Mouse (Mus musculus) CH12.LX (cell line): Measurements from ENCODE around the gene Ablim2. TPM values are rescaled to one million over a fixed set of nuclear protein-coding genes. Genes with fewer than 3 reads are reported as not detected.

Experiments used
- DNase-seq: peaks from one replicate; pipeline ENCODE4 v3.0.0-alpha.2; 2013; ENCODE audit errors: extremely low read depth
- H3K27ac ChIP-seq: 2 replicates; pipeline ENCODE4 v1.5.1; 2012; ENCODE audit warnings: low read depth, mild to moderate bottlenecking, control low read depth, moderate library complexity; ENCODE audit not compliant: insufficient read depth
- H3K27me3 ChIP-seq: replicated peaks from 2 replicates; pipeline ENCODE3; 2012; ENCODE audit warnings: inconsistent platforms
- H3K36me3 ChIP-seq, 2 experiments: replicated peaks in 1 of 2; 2 replicates each; pipeline versions ENCODE3 to v1.6.1; 2012; ENCODE audit warnings: inconsistent platforms in 1 of 2, low read length in 1 of 2, mild to moderate bottlenecking in 1 of 2, mixed read lengths in 1 of 2, moderate library complexity in 1 of 2; ENCODE audit not compliant: control insufficient read depth in 1 of 2, insufficient read depth in 1 of 2
- H3K4me1 ChIP-seq, 2 experiments: 2 replicates each; pipeline ENCODE4 v1.6.1; 2012; ENCODE audit warnings: inconsistent platforms in 1 of 2, moderate library complexity in 1 of 2; ENCODE audit not compliant: insufficient read depth in 2 of 2, control insufficient read depth in 1 of 2
- H3K4me2 ChIP-seq: 2 replicates; pipeline ENCODE4 v1.6.1; 2012; ENCODE audit warnings: low read depth, mild to moderate bottlenecking, control low read depth; ENCODE audit not compliant: poor library complexity, insufficient read depth, severe bottlenecking
- H3K4me3 ChIP-seq, 3 experiments: fragments of 150-350 bp in 1 of 3; sonication (generic) in 1 of 3; replicated peaks in 1 of 3; 2 replicates each; pipeline versions ENCODE3 to v1.5.1; 2011 to 2012; ENCODE audit warnings: low read depth in 2 of 3, low read length in 2 of 3, mild to moderate bottlenecking in 2 of 3, moderate library complexity in 2 of 3, control low read depth in 1 of 3, improper control_type of control experiment in 1 of 3, inconsistent platforms in 1 of 3, mixed read lengths in 1 of 3; ENCODE audit not compliant: poor library complexity in 1 of 3
- H3K79me2 ChIP-seq: replicated peaks from 2 replicates; pipeline ENCODE4 v1.6.1; 2012; ENCODE audit warnings: mild to moderate bottlenecking, moderate library complexity; ENCODE audit not compliant: control insufficient read depth, poor library complexity, insufficient read depth, severe bottlenecking; ENCODE audit errors: extremely low read depth
- H3K9ac ChIP-seq: 2 replicates; pipeline ENCODE4 v1.6.1; 2012; ENCODE audit warnings: low read depth, mild to moderate bottlenecking, control low read depth, moderate library complexity; ENCODE audit not compliant: insufficient read depth
- H3K9me3 ChIP-seq: replicated peaks from 2 replicates; pipeline ENCODE3; 2012; ENCODE audit warnings: low read length, inconsistent platforms, mixed read lengths
- BHLHE40 ChIP-seq: IDR thresholded peaks from 2 replicates; pipeline ENCODE4 v1.6.1; 2011; ENCODE audit warnings: mild to moderate bottlenecking, low read depth, low read length, improper control_type of control experiment
- CHD2 ChIP-seq: IDR thresholded peaks from 2 replicates; pipeline ENCODE4 v1.6.1; 2011; ENCODE audit warnings: low read length, improper control_type of control experiment
- CTCF ChIP-seq, 2 experiments: IDR thresholded peaks in 1 of 2; conservative IDR thresholded peaks in 1 of 2; 2 replicates each; pipeline ENCODE4 v1.5.1; 2011 to 2012; ENCODE audit warnings: low read depth in 2 of 2, low read length in 2 of 2, improper control_type of control experiment in 1 of 2, inconsistent platforms in 1 of 2, mild to moderate bottlenecking in 1 of 2, moderate library complexity in 1 of 2
- ELF1 ChIP-seq: IDR thresholded peaks from 2 replicates; pipeline ENCODE4 v1.6.1; 2014; ENCODE audit warnings: low read depth, mild to moderate bottlenecking, inconsistent platforms, low read length, improper control_type of control experiment
- ETS1 ChIP-seq: conservative IDR thresholded peaks from 2 replicates; pipeline ENCODE4 v1.6.1; 2012; ENCODE audit warnings: low read depth, mild to moderate bottlenecking, inconsistent platforms, low read length, improper control_type of control experiment, moderate library complexity
- GABPA ChIP-seq: IDR thresholded peaks from 2 replicates; pipeline ENCODE4 v1.6.1; 2012; ENCODE audit warnings: low read depth, low read length, improper control_type of control experiment, inconsistent platforms; ENCODE audit not compliant: insufficient replicate concordance
- HCFC1 ChIP-seq: IDR thresholded peaks from 2 replicates; pipeline ENCODE4 v1.6.1; 2012; ENCODE audit warnings: low read depth, mild to moderate bottlenecking, inconsistent platforms, low read length, improper control_type of control experiment
- JUN ChIP-seq: IDR thresholded peaks from 2 replicates; pipeline ENCODE4 v1.6.1; 2011; ENCODE audit warnings: low read depth, mild to moderate bottlenecking, low read length, improper control_type of control experiment, moderate library complexity; ENCODE audit not compliant: insufficient read depth
- KAT2A ChIP-seq: IDR thresholded peaks from 2 replicates; pipeline ENCODE4 v1.6.1; 2012; ENCODE audit warnings: low read length, improper control_type of control experiment, inconsistent platforms; ENCODE audit not compliant: insufficient replicate concordance
- MAZ ChIP-seq: IDR thresholded peaks from 2 replicates; pipeline ENCODE4 v1.6.1; 2012; ENCODE audit warnings: low read depth, mild to moderate bottlenecking, inconsistent platforms, low read length, improper control_type of control experiment, moderate library complexity
- MXI1 ChIP-seq: IDR thresholded peaks from 2 replicates; pipeline ENCODE4 v1.6.1; 2011; ENCODE audit warnings: mild to moderate bottlenecking, low read depth, low read length, improper control_type of control experiment
- MYC ChIP-seq: IDR thresholded peaks from 2 replicates; pipeline ENCODE4 v1.6.1; 2011; ENCODE audit warnings: low read depth, mild to moderate bottlenecking, improper control_type of control experiment, low read length
- NRF1 ChIP-seq: IDR thresholded peaks from 2 replicates; pipeline ENCODE4 v1.6.1; 2014; ENCODE audit warnings: low read depth, mild to moderate bottlenecking, inconsistent platforms, low read length, improper control_type of control experiment, moderate library complexity
- PAX5 ChIP-seq: IDR thresholded peaks from 2 replicates; pipeline ENCODE4 v1.6.1; 2012; ENCODE audit warnings: low read length, inconsistent platforms, mixed read lengths
- POLR2A ChIP-seq: IDR thresholded peaks from 2 replicates; pipeline ENCODE4 v1.6.1; 2011; ENCODE audit warnings: low read depth, mild to moderate bottlenecking, improper control_type of control experiment, low read length
- POLR2AphosphoS2 ChIP-seq: IDR thresholded peaks from 2 replicates; pipeline ENCODE4 v1.6.1; 2011; ENCODE audit warnings: low read depth, low read length, improper control_type of control experiment
- TBP ChIP-seq: conservative IDR thresholded peaks from 2 replicates; pipeline ENCODE4 v1.6.1; 2011; ENCODE audit warnings: low read depth, low read length, improper control_type of control experiment
- TCF12 ChIP-seq: IDR thresholded peaks from 2 replicates; pipeline ENCODE4 v1.6.1; 2014; ENCODE audit warnings: low read depth, mild to moderate bottlenecking, inconsistent platforms, low read length, improper control_type of control experiment
- USF1 ChIP-seq: IDR thresholded peaks from 2 replicates; pipeline ENCODE4 v1.6.1; 2014; ENCODE audit warnings: low read depth, mild to moderate bottlenecking, inconsistent platforms, low read length, improper control_type of control experiment
- ZC3H11A ChIP-seq: IDR thresholded peaks from 2 replicates; pipeline ENCODE4 v1.6.1; 2012; ENCODE audit warnings: low read depth, mild to moderate bottlenecking, inconsistent platforms, low read length, improper control_type of control experiment
- ZKSCAN1 ChIP-seq: IDR thresholded peaks from 2 replicates; pipeline ENCODE4 v1.6.1; 2012; ENCODE audit warnings: low read depth, inconsistent platforms, low read length, improper control_type of control experiment, borderline replicate concordance
- ZNF384 ChIP-seq: IDR thresholded peaks from 2 replicates; pipeline ENCODE4 v1.6.1; 2012; ENCODE audit warnings: low read depth, low read length, improper control_type of control experiment, inconsistent platforms
- dilution Hi-C: fragments of 300-500 bp; cut with MboI; formaldehyde crosslinking; loops from 2 replicates; pipeline ENCODE4 v1.14.3; 2020; ENCODE audit warnings: low sequenced_read_pairs; ENCODE audit not compliant: extremely low pct_unique_long_range_greater_than_20kb, extremely low pct_ligation_motif_present
- in situ Hi-C: fragments of 300-500 bp; cut with MboI; formaldehyde crosslinking; loops from 3 replicates; pipeline ENCODE4 v1.14.3; 2019; ENCODE audit warnings: low sequenced_read_pairs, low pct_ligation_motif_present, low pct_unique_long_range_greater_than_20kb, mixed read lengths
- polyA plus RNA-seq: library from polyadenylated mRNA; unstranded; fragments of >175 nt; gene quantifications from 2 replicates; pipeline ENCODE4 v1.2.1, GENCODE M21; 2012; ENCODE audit warnings: low read depth; ENCODE audit not compliant: insufficient read length
- total RNA-seq, 2 experiments: library from RNA; depleted of rRNA; stranded (reverse); fragments of 300-350 nt in 1 of 2; fragments of >200 nt in 1 of 2; gene quantifications; 2 replicates each; pipeline ENCODE4 v1.2.3; 2012 to 2014

Ablim2 gene
- total and polyA plus RNA-seq, 3 experiments: 4.4 to 12.2 (median 11.0) TPM

DNA sequence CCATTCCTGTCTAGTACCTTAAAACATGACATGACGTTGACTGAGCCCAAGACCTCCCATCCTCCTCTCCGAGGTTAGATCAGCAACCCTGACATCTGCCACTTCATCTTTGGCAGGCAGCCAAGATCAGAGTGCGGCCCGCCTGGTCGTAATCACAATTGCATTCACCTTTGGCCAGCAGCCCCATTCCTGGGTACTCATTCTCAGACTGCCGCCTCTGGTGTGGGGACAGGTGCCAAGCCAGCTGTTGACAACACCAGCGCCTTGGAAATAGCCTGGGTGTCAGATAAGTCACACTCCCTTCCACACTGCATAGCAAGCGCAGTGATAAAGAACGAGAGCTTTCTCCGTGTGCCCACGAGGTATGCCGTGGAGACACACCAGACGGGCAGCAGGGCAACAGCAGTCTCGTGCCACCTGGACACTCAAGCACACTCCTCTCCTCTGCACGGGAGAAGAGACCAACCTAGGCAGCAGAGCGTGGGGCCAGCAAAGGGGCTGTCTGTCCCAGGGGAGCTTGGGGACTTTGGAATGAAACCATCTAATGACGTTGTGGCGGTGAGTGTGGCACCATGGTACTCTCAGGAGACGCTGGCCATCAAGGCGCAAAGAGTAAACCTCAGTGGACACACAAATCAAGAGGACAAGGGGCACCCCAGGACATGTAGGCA, 20.3 kb upstream of the Ablim2 start:
- no peak for DNase-seq
- Histone ChIP-seq H3K79me2 (no peaks in the 10 kb centered on the region), H3K4me3 (no peak overlapping the region), H3K27me3 (peaks cover 9% of the 10 kb centered on the region), H3K9me3 (no peaks in the 10 kb centered on the region), H3K4me2 (peak overlapping the region; percentile 43), H3K27ac (no peak overlapping the region), H3K4me1 (peaks cover 15 to 35% of the 10 kb centered on the region in 2 experiments), H3K9ac (no peak overlapping the region), H3K36me3 (no peaks in the 10 kb centered on the region)
- in situ Hi-C loops (loop anchor here (10.0 kb wide), 1 partner anchor 127 kb away; no protein-coding TSS in a partner anchor), dilution Hi-C loops (no loop called here)
- TF ChIP-seq CHD2 (no peak), TCF12 (no peak), ETS1 (peak; percentile 51), KAT2A (0 out of 2 replicates have a peak, but pooled peaks have one; percentile 54), NRF1 (no peak), BHLHE40 (peak; percentile 93)

DNA sequence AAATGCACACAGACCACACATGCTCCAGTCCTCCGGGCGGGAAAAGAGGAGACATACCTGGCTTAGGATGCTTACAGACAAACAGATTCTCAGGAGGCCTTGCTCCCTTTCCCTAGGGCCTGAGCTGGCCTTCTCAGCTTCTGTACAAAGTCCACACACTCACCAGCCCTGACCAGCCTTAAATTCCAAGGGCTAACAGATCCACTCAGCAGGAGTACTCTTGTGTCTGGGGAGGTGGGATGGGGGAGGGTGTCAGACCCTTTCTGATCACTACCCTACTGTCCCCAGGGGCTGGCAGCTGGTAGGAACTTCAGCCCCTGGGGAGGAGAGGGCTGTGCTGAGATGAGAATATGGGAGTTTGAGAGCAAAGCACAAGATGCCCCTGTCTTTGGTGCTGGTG, 18.7 kb upstream of the Ablim2 start:
- Histone ChIP-seq H3K79me2 (no peaks in the 10 kb centered on the region), H3K27me3 (peaks cover 9% of the 10 kb centered on the region), H3K4me3 (no peak overlapping the region), H3K9me3 (no peaks in the 10 kb centered on the region), H3K27ac (no peak overlapping the region), H3K36me3 (no peaks in the 10 kb centered on the region), H3K9ac (no peak overlapping the region), H3K4me2 (no peak overlapping the region), H3K4me1 (peaks cover 13 to 32% of the 10 kb centered on the region in 2 experiments)
- in situ Hi-C loops (loop anchor here (10.0 kb wide), 1 partner anchor 126 kb away; no protein-coding TSS in a partner anchor), dilution Hi-C loops (no loop called here)
- no peak for DNase-seq
- TF ChIP-seq GABPA (no peak), ZNF384 (no peak), POLR2AphosphoS2 (no peak), ZKSCAN1 (no peak), MAZ (no peak), PAX5 (no peak), CTCF (conservative IDR thresholded peaks at IDR 0.05 in 1 of 2, IDR thresholded peaks at IDR 0.05 in 1 of 2; ENCODE audit: low read depth in 2 of 2, low read length in 2 of 2) (no peak), TBP (no peak), HCFC1 (no peak), JUN (no peak), USF1 (no peak), ELF1 (no peak), NRF1 (no peak), ZC3H11A (no peak), MXI1 (no peak), ETS1 (no peak), POLR2A (no peak), MYC (no peak)
